Mouse (Mus musculus): ENCODE measurements at regions not wholly inside any gene's neighbourhood (a gene's known extent, or its start where the extent isn't known, plus 50 kb on each side); places are given as distances from the start of the nearest gene placed in this dataset.

DNA sequence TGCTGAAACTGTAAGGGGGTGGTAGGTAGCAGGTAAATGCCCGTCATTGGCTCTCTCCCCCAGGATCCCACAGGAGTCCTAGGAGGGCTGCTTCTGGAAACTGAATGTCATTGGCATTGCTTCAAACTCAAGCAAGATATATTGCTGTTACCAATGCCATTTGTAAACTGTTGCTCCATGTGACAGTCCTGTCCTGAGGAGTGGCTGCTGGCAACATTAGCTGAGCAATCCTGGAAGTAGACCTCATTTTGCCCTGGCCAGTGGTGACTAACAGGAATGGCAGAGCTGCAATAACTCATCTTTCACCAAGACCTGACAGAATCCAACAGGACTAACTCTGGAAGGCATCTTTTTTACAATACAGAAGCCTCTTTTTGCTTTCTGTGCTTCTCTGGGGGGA lies 143.2 kb downstream of the Gm815 start:
- TF ChIP-seq CTCF (conservative IDR thresholded peaks at IDR 0.05; ENCODE audit: low read length) (no peak), NANOG (IDR thresholded peaks at IDR 0.05; ENCODE audit: borderline replicate concordance, low read length) (no peak), POU5F1 (IDR thresholded peaks at IDR 0.05; ENCODE audit: borderline replicate concordance, low read length) (no peak)

All from E14TG2a.4 (cell line).